Mouse (Mus musculus) heart, postnatal 10 days (tissue): Measurements from ENCODE around the gene Pithd1. TPM values are rescaled to one million over a fixed set of nuclear protein-coding genes. Genes with fewer than 3 reads are reported as not detected.

ENCODE experiments used
- DNase-seq, 2 experiments: peaks; one replicate each; pipeline ENCODE4 v3.0.0; 2021
- intact Hi-C: fragments of 180-260 bp; cut with DNase I; formaldehyde crosslinking; loops from one replicate; pipeline ENCODE4 v1.15.1; 2025
- total RNA-seq, 2 experiments: library from RNA; stranded (reverse); gene quantifications; 2 replicates each; pipeline ENCODE4 v1.2.3; 2021

The Pithd1 gene
- total RNA-seq, 2 experiments from 2014 or later = 20.7 to 21.3 TPM

GRCm38 (mm10) chr4:135934708-135935500, 52.2 kb downstream of the Pithd1 start:
- DNase-seq = peak in 1 of 2 experiments; percentile 11
- intact Hi-C loops = no loop called here

GRCm38 (mm10) chr4:135931832-135932231, 55.2 kb downstream of the Pithd1 start:
- DNase-seq = peak in 1 of 2 experiments; percentile 19
- intact Hi-C loops = loop anchor here (1.0 kb wide), 1 partner anchor 42 kb away; no protein-coding TSS in a partner anchor

- intact Hi-C loops = no loop called here
- no peak for DNase-seq
These were observed 56.8 kb downstream of the Pithd1 start for GRCm38 (mm10) chr4:135930239-135930638.

- no peak for DNase-seq
- intact Hi-C loops = no loop called here
These were observed 57.2 kb downstream of the Pithd1 start for GRCm38 (mm10) chr4:135929828-135930227.

- DNase-seq = no peak
- intact Hi-C loops = no loop called here
These were observed 57.7 kb downstream of the Pithd1 start for GRCm38 (mm10) chr4:135929405-135929804.

GRCm38 (mm10) chr4:135928376-135928775, 58.7 kb downstream of the Pithd1 start:
- DNase-seq = no peak
- intact Hi-C loops = no loop called here

GRCm38 (mm10) chr4:135926861-135927260, 60.2 kb downstream of the Pithd1 start:
- DNase-seq = no peak
- intact Hi-C loops = no loop called here

- intact Hi-C loops = no loop called here
- DNase-seq = no peak
These were observed 60.8 kb downstream of the Pithd1 start for GRCm38 (mm10) chr4:135926195-135926808.

Other genes starting within 250 kb of the Pithd1 start
- gene Myom3, start 227.5 kb downstream of the Pithd1 start, total RNA-seq = under 1 TPM; 0.77 to 0.84 TPM
- gene Srsf10, start 131.5 kb downstream of the Pithd1 start, total RNA-seq = 10 to 100 TPM; 61.2 to 64.1 TPM
- 100 to 1,000 TPM in 1 of 2 experiments, 10 to 100 TPM in 1; 99.4 to 105 TPM for gene Pnrc2, start 113.4 kb downstream of the Pithd1 start, total RNA-seq
- gene Cnr2, start 91.9 kb downstream of the Pithd1 start, total RNA-seq = under 1 TPM; 0.77 to 0.94 TPM
- 10 to 100 TPM; 43.2 to 44.5 TPM for gene Fuca1, start 66.5 kb downstream of the Pithd1 start, total RNA-seq
- gene Hmgcl, start 40.8 kb downstream of the Pithd1 start, total RNA-seq = 10 to 100 TPM; 66.3 to 67.5 TPM
- gene Gale, start 23.5 kb downstream of the Pithd1 start, total RNA-seq = 1 to 10 TPM; 5.2 to 5.7 TPM
- 10 to 100 TPM; 42.6 to 47.8 TPM for gene Lypla2, start 14.6 kb downstream of the Pithd1 start, total RNA-seq
- gene Eloa, start 34.5 kb upstream of the Pithd1 start, total RNA-seq = 10 to 100 TPM; 34.8 to 36.0 TPM
- 100 to 1,000 TPM; 318 to 346 TPM for gene Rpl11, start 66.2 kb upstream of the Pithd1 start, total RNA-seq
- 100 to 1,000 TPM; 104 TPM for gene Id3, start 156.2 kb upstream of the Pithd1 start, total RNA-seq
- 1 to 10 TPM; 4.3 to 6.8 TPM for gene E2f2, start 185.1 kb upstream of the Pithd1 start, total RNA-seq
- gene Asap3, start 219.1 kb upstream of the Pithd1 start, total RNA-seq = 10 to 100 TPM in 1 of 2 experiments, 1 to 10 TPM in 1; 5.7 to 10.8 TPM